Mouse (Mus musculus): ENCODE measurements at regions not wholly inside any gene's neighbourhood (a gene's known extent, or its start where the extent isn't known, plus 50 kb on each side); places are given as distances from the start of the nearest gene placed in this dataset.

GRCm38 (mm10) chr1:102628061-102628460, 2140.3 kb upstream of the Cdh20 start:
- Histone ChIP-seq H3K9me3 (ENCODE audit: control insufficient read depth, low read length) (no peaks in the 10 kb centered on the region), H3K4me1 (replicated peaks; ENCODE audit: control insufficient read depth, insufficient read depth, low read length) (no peaks in the 10 kb centered on the region), H3K36me3 (ENCODE audit: control insufficient read depth, insufficient read depth) (no peaks in the 10 kb centered on the region), H3K27me3 (replicated peaks; ENCODE audit: control insufficient read depth, insufficient read depth, low read length) (no peaks in the 10 kb centered on the region), H3K27ac (ENCODE audit: low read length) (no peak overlapping the region), H3K9ac (replicated peaks; ENCODE audit: low read depth, low read length) (no peak overlapping the region), H3K4me3 (replicated peaks; ENCODE audit: low read length) (no peak overlapping the region), H3K4me2 (ENCODE audit: low read length) (no peak overlapping the region)
- whole genome bisulfite sequencing, result 68% methylated on average over 7 of the region's 7 CpGs
- ATAC-seq, result peak; percentile 98

GRCm38 (mm10) chr1:102644379-102644778, 2123.9 kb upstream of the Cdh20 start:
- Histone ChIP-seq H3K4me2 (ENCODE audit: low read length) (no peak overlapping the region), H3K4me3 (replicated peaks; ENCODE audit: low read length) (no peak overlapping the region), H3K4me1 (replicated peaks; ENCODE audit: control insufficient read depth, insufficient read depth, low read length) (no peaks in the 10 kb centered on the region), H3K36me3 (ENCODE audit: control insufficient read depth, insufficient read depth) (no peaks in the 10 kb centered on the region), H3K9me3 (ENCODE audit: control insufficient read depth, low read length) (no peaks in the 10 kb centered on the region), H3K27ac (ENCODE audit: low read length) (no peak overlapping the region), H3K9ac (replicated peaks; ENCODE audit: low read depth, low read length) (no peak overlapping the region), H3K27me3 (replicated peaks; ENCODE audit: control insufficient read depth, insufficient read depth, low read length) (no peaks in the 10 kb centered on the region)
- peak; percentile 62; the same call in 1 of the 2 replicates for ATAC-seq
- 57% methylated on average over 1 of the region's 1 CpGs for WGBS

DNA sequence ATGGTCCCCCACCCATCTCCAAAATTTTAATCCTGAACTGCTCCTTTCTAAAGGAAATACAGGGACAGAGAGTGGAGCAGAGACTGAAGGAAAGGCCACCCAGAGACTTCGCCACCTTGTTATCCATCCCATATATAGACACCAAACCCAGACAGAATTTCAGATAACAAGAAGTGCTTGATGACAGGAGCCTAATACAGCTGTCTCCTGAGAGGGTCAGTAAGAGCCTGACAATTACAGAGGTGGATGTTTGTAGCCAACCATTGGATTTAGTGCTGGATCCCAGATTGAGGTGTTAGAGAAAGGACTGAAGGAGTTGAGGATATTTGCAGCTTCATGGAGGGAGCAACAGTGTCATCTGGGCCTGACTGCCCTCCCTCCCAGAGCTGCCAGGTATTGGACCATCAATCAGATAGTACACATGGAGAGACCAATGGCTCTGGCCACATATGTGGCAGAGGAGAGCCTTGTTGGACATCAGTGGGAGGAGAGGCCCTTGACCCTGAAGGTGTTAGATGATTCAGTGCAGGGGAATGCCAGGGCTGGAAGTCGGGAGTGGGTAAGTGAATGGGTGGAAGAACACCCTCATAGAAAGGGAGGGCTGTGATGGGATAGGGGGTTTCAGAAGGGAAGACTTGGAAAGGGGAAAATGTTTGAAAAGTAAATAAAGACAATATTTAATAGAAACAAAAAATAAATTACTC, 2080.8 kb upstream of the Cdh20 start:
- no peaks in the 10 kb centered on the region for H3K9me3 ChIP-seq (ENCODE audit: control insufficient read depth, low read length)
- no peak for ATAC-seq
- H3K27me3 ChIP-seq (replicated peaks; ENCODE audit: control insufficient read depth, insufficient read depth, low read length), result no peaks in the 10 kb centered on the region
- no peaks in the 10 kb centered on the region for H3K36me3 ChIP-seq (ENCODE audit: control insufficient read depth, insufficient read depth)
- no peak overlapping the region for H3K4me3 ChIP-seq (replicated peaks; ENCODE audit: low read length)
- H3K27ac ChIP-seq (ENCODE audit: low read length), result no peak overlapping the region
- H3K9ac ChIP-seq (replicated peaks; ENCODE audit: low read depth, low read length), result no peak overlapping the region
- H3K4me1 ChIP-seq (replicated peaks; ENCODE audit: control insufficient read depth, insufficient read depth, low read length), result no peaks in the 10 kb centered on the region
- WGBS, result 84% methylated on average over 2 of the region's 2 CpGs
- H3K4me2 ChIP-seq (ENCODE audit: low read length), result no peak overlapping the region

DNA sequence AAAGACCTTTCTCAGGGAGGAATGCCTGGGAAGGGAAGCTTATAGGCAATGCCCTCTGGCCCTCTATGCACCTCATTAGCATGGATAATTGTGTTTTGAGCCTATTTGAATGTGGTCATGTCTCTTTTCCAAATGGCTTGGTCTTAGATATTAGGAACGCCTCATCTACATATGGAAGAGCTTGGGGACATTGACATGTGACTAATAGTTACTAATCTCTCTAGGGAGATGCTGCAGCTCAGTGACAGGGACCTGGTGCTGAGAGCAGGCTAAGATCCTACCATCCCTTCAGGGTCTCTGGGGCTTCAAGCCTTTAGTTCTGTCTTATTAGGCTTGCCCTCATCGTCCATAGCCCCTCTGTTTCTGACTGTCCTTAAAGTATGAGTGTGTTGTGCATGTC, 2051.9 kb upstream of the Cdh20 start:
- Histone ChIP-seq H3K27ac (ENCODE audit: low read length) (no peak overlapping the region), H3K9ac (replicated peaks; ENCODE audit: low read depth, low read length) (no peak overlapping the region), H3K27me3 (replicated peaks; ENCODE audit: control insufficient read depth, insufficient read depth, low read length) (no peaks in the 10 kb centered on the region), H3K4me3 (replicated peaks; ENCODE audit: low read length) (no peak overlapping the region), H3K4me2 (ENCODE audit: low read length) (no peak overlapping the region), H3K4me1 (replicated peaks; ENCODE audit: control insufficient read depth, insufficient read depth, low read length) (no peaks in the 10 kb centered on the region), H3K9me3 (ENCODE audit: control insufficient read depth, low read length) (no peaks in the 10 kb centered on the region), H3K36me3 (ENCODE audit: control insufficient read depth, insufficient read depth) (no peaks in the 10 kb centered on the region)
- ATAC-seq, result no peak
- 83% methylated on average over 2 of the region's 2 CpGs for WGBS

- no peaks in the 10 kb centered on the region for H3K9me3 ChIP-seq (ENCODE audit: control insufficient read depth, low read length)
- no peak overlapping the region for H3K9ac ChIP-seq (replicated peaks; ENCODE audit: low read depth, low read length)
- no peak for ATAC-seq
- 100% methylated on average over 1 of the region's 1 CpGs for WGBS
- no peaks in the 10 kb centered on the region for H3K36me3 ChIP-seq (ENCODE audit: control insufficient read depth, insufficient read depth)
- no peaks in the 10 kb centered on the region for H3K27me3 ChIP-seq (replicated peaks; ENCODE audit: control insufficient read depth, insufficient read depth, low read length)
- no peak overlapping the region for H3K4me3 ChIP-seq (replicated peaks; ENCODE audit: low read length)
- H3K4me2 ChIP-seq (ENCODE audit: low read length), result no peak overlapping the region
- H3K27ac ChIP-seq (ENCODE audit: low read length), result no peak overlapping the region
- H3K4me1 ChIP-seq (replicated peaks; ENCODE audit: control insufficient read depth, insufficient read depth, low read length), result no peaks in the 10 kb centered on the region
Measured at GRCm38 (mm10) chr1:102733991-102734390, 2034.3 kb upstream of the Cdh20 start.

GRCm38 (mm10) chr1:102735392-102735791, 2032.9 kb upstream of the Cdh20 start:
- H3K9ac ChIP-seq (replicated peaks; ENCODE audit: low read depth, low read length), result no peak overlapping the region
- ATAC-seq, result no peak
- 77% methylated on average over 3 of the region's 3 CpGs for WGBS
- H3K4me2 ChIP-seq (ENCODE audit: low read length), result no peak overlapping the region
- no peak overlapping the region for H3K27ac ChIP-seq (ENCODE audit: low read length)
- no peaks in the 10 kb centered on the region for H3K4me1 ChIP-seq (replicated peaks; ENCODE audit: control insufficient read depth, insufficient read depth, low read length)
- no peaks in the 10 kb centered on the region for H3K9me3 ChIP-seq (ENCODE audit: control insufficient read depth, low read length)
- no peak overlapping the region for H3K4me3 ChIP-seq (replicated peaks; ENCODE audit: low read length)
- no peaks in the 10 kb centered on the region for H3K36me3 ChIP-seq (ENCODE audit: control insufficient read depth, insufficient read depth)
- no peaks in the 10 kb centered on the region for H3K27me3 ChIP-seq (replicated peaks; ENCODE audit: control insufficient read depth, insufficient read depth, low read length)

- ATAC-seq, result no peak
- 60% methylated on average over 1 of the region's 1 CpGs for WGBS
Measured at GRCm38 (mm10) chr1:102757941-102758340, 2010.4 kb upstream of the Cdh20 start.

More at GRCm38 (mm10) chr1:102757941-102758340, 2010.4 kb upstream of the Cdh20 start:
- Histone ChIP-seq H3K4me1 (replicated peaks; ENCODE audit: control insufficient read depth, insufficient read depth, low read length) (no peaks in the 10 kb centered on the region), H3K4me3 (replicated peaks; ENCODE audit: low read length) (no peak overlapping the region), H3K9me3 (ENCODE audit: control insufficient read depth, low read length) (no peaks in the 10 kb centered on the region), H3K27ac (ENCODE audit: low read length) (no peak overlapping the region), H3K4me2 (ENCODE audit: low read length) (no peak overlapping the region), H3K36me3 (ENCODE audit: control insufficient read depth, insufficient read depth) (no peaks in the 10 kb centered on the region), H3K9ac (replicated peaks; ENCODE audit: low read depth, low read length) (no peak overlapping the region), H3K27me3 (replicated peaks; ENCODE audit: control insufficient read depth, insufficient read depth, low read length) (no peaks in the 10 kb centered on the region)
